9 mouse cellular contexts compared by ENCODE assay signal in the genomic region with DNA sequence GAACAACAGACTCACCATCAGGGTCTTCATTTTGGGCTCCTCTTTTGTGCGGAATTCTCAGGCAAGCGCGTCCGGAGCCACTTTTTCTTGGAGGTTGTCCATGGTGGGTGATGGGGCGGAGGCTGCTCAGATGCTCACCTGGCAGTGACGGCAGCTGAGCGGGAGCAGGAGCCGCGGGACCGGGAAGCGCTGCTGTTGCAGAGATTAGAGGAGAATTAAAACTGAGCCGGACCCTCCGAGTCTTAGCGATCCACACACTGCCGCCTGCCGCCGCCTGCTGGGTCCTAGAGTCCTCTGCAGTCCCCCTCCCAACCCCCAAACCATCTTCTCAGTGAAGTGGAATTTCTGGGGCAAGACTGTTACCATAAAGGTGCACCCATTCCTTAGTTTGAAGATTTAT. TPM values are rescaled to one million over a fixed set of nuclear protein-coding genes. Genes with fewer than 3 reads are reported as not detected.
DNase-seq lines count a peak whose midpoint lies in the region; ATAC-seq and TF ChIP-seq lines count a peak whose summit lies in the region.
"Had no signal": no experiment of that assay in that cellular context is flagged by ENCODE, and none has a peak within 500 bp of the region (broad histone marks: within the 10 kb centered on the region; RNA-seq: fewer than 3 reads in every experiment).

A gene (minus strand): TSS at position 259 of the 400 bp plus-strand sequence.

- WGBS in forebrain, embryonic 11.5 days, result 1% methylated on average over 17 of the region's 17 CpGs
- 1% methylated on average over 17 of the region's 17 CpGs for WGBS in stomach, embryonic 16.5 days

- 0 out of 2 replicates have a peak, but pooled peaks cover 2% of the 10 kb centered on the region for H3K27me3 ChIP-seq in ES-Bruce4 (ENCODE audit: control insufficient read depth, insufficient read depth, low read length, poor library complexity, severe bottlenecking)
- peaks cover 10% of the 10 kb centered on the region; the same call in 1 of the 2 replicates for H3K27me3 ChIP-seq in forebrain, embryonic 11.5 days (ENCODE audit: control insufficient read depth, insufficient read depth, low read length)
- H3K27me3 ChIP-seq in stomach, embryonic 16.5 days (ENCODE audit: control insufficient read depth, insufficient read depth, low read length), result peaks cover 28% of the 10 kb centered on the region

- H3K4me1 ChIP-seq in ES-Bruce4 (ENCODE audit: control insufficient read depth, insufficient read depth, low read length), result no peaks in the 10 kb centered on the region
- peaks cover 9% of the 10 kb centered on the region for H3K4me1 ChIP-seq in forebrain, embryonic 11.5 days (replicated peaks; ENCODE audit: control insufficient read depth, insufficient read depth, low read length)
- H3K4me1 ChIP-seq in stomach, embryonic 16.5 days (ENCODE audit: control insufficient read depth, insufficient read depth, low read length), result peaks cover 13% of the 10 kb centered on the region

- no peak within 1 kb of the TSS for H3K9ac ChIP-seq in ES-Bruce4 (ENCODE audit: low read depth, poor library complexity, severe bottlenecking)
- H3K9ac ChIP-seq in forebrain, embryonic 11.5 days (ENCODE audit: low read length), result peak within 1 kb of the TSS; percentile 57
- peak within 1 kb of the TSS; percentile 48; the same call in 1 of the 2 replicates for H3K9ac ChIP-seq in stomach, embryonic 16.5 days (ENCODE audit: low read length)

- no peak for TF ChIP-seq POLR2A in ES-Bruce4 (IDR thresholded peaks at IDR 0.05; ENCODE audit: insufficient read depth, low read length)

- H3K4me2 ChIP-seq in forebrain, embryonic 11.5 days (ENCODE audit: low read depth, low read length, severe bottlenecking), result peak within 1 kb of the TSS; percentile 98
- peak within 1 kb of the TSS; percentile 56 for H3K4me2 ChIP-seq in stomach, embryonic 16.5 days (ENCODE audit: low read depth, low read length)

- no peak within 1 kb of the TSS for H3K27ac ChIP-seq in ES-Bruce4 (ENCODE audit: insufficient read depth, low read length)
- H3K27ac ChIP-seq in forebrain, embryonic 11.5 days (ENCODE audit: low read depth, low read length), result no peak within 1 kb of the TSS; the same call in 1 of the 2 replicates
- no peak within 1 kb of the TSS for H3K27ac ChIP-seq in stomach, embryonic 16.5 days (ENCODE audit: low read length)

- peak; percentile 79 for DNase-seq in heart, adult 11 months
- DNase-seq in heart, postnatal 25 days (ENCODE audit: low spot score), result no peak
- DNase-seq in forebrain, embryonic 11.5 days (ENCODE audit: low spot score), result peak; percentile 77
- peak in 1 of 2 experiments; percentile 66 for DNase-seq in layer of hippocampus, adult 8-10 months (ENCODE audit: low spot score in 2 of 2)
- peak; percentile 53 for DNase-seq in mesoderm, embryonic 11.5 days (ENCODE audit: low read depth, low spot score)
- no peak for DNase-seq in ovary, postnatal 36 days (ENCODE audit: low spot score)

- intact Hi-C loops in heart, postnatal 25 days (cut with DNase I), result no loop called here

- peak; percentile 59 for ATAC-seq in forebrain, embryonic 11.5 days (replicated peaks; ENCODE audit: low FRiP score)
- ATAC-seq in stomach, embryonic 16.5 days (ENCODE audit: insufficient read depth, low FRiP score), result no peak

- H3K9me3 ChIP-seq in ES-Bruce4 (replicated peaks; ENCODE audit: control insufficient read depth, insufficient read depth, low read length, poor library complexity, severe bottlenecking), result no peaks in the 10 kb centered on the region
- H3K9me3 ChIP-seq in forebrain, embryonic 11.5 days (ENCODE audit: control insufficient read depth, low read length), result no peaks in the 10 kb centered on the region
- H3K9me3 ChIP-seq in stomach, embryonic 16.5 days (replicated peaks; ENCODE audit: control insufficient read depth, low read length), result no peaks in the 10 kb centered on the region

- no peak for TF ChIP-seq EP300 in ES-Bruce4 (IDR thresholded peaks at IDR 0.05; ENCODE audit: insufficient read depth, low read depth, low read length)

- H3K4me3 ChIP-seq in ES-Bruce4 (ENCODE audit: low read depth, low read length), result peak within 1 kb of the TSS; percentile 60
- H3K4me3 ChIP-seq in forebrain, embryonic 11.5 days (ENCODE audit: low read depth, low read length), result peak within 1 kb of the TSS; percentile 49
- peak within 1 kb of the TSS; percentile 46 for H3K4me3 ChIP-seq in stomach, embryonic 16.5 days (replicated peaks; ENCODE audit: low read length)

- no peaks in the 10 kb centered on the region for H3K36me3 ChIP-seq in ES-Bruce4 (ENCODE audit: control insufficient read depth, insufficient read depth, low read length, poor library complexity, severe bottlenecking)
- H3K36me3 ChIP-seq in forebrain, embryonic 11.5 days (ENCODE audit: control insufficient read depth, insufficient read depth, low read length), result no peaks in the 10 kb centered on the region
- no peaks in the 10 kb centered on the region for H3K36me3 ChIP-seq in stomach, embryonic 16.5 days (ENCODE audit: control insufficient read depth, insufficient read depth, low read length)

- TF ChIP-seq CTCF in ES-Bruce4 (IDR thresholded peaks at IDR 0.05; ENCODE audit: low read depth, low read length), result no peak

RNA-seq across cellular contexts. Expression of the gene that starts here (rescaled TPM):
- total RNA-seq in heart, postnatal 25 days (2021), result not detected
- polyA plus RNA-seq in ES-Bruce4 (2011; ENCODE audit: insufficient read depth, insufficient read length, low read depth, missing spikeins), result 0.20 TPM in 1 of 2 replicates, not detected in the other
- polyA plus RNA-seq in forebrain, embryonic 11.5 days (2014; fragmentation: Nextera tagmentation; extraction: Ambion mirVana), result 0.69 and 1.3 TPM in 2 replicates
- total RNA-seq in layer of hippocampus, adult 8-10 months (2022), result 100 to 1,000 TPM; 106 to 130 (median 121) TPM
- polyA plus RNA-seq in stomach, embryonic 16.5 days (2015; fragmentation: Nextera tagmentation; extraction: Ambion mirVana), result 0.95 and 1.5 TPM in 2 replicates
- total RNA-seq: hematopoietic stem cell, adult 5-6 weeks had no signal

Comparison
In these comparisons a context has a peak if more than half of its experiments do, and no peak if none do; other contexts are left out.
1. RNA of the gene that starts here (total RNA-seq): 106 to 130 TPM in layer of hippocampus, adult 8-10 months; not detected in heart, postnatal 25 days; every median in the first group is over 100 times any median in the second.
2. DNase-seq: peak in heart, adult 11 months (single experiment), forebrain, embryonic 11.5 days (single experiment) and mesoderm, embryonic 11.5 days (single experiment); none in heart, postnatal 25 days (single experiment) and ovary, postnatal 36 days (single experiment).
3. Peak in every context shown above with its lines, with median percentiles within 50 percentile points of each other: H3K4me3 ChIP-seq.